Mouse (Mus musculus): Measurements from ENCODE around the gene Nup210.

DNA sequence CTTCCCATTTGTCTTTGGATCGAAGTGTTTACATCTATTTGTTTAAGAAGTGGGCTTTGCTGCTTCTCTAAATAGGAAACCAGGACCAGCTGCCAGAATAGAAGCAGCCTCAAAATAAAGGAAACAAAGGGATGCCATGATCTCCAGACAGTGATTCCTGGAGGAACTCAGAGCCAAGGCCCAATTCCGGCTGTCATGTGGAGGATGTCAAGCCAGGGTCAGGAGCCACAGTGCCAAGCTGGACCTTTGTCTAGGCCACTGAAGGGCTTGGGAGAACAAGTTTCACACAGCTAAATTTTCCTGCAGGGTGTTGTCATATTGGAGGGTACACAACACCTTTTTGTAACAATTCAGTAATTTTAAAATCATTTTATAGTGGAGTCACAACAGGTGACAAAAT, 3.6 kb upstream of the Nup210 start:
- TF ChIP-seq CTCF (IDR thresholded peaks at IDR 0.05; ENCODE audit: low read depth) (no peak), EP300 (IDR thresholded peaks at IDR 0.05; ENCODE audit: low read depth) (no peak)
